Comparison of ENCODE assay signal across 20 mouse cellular contexts in genomic region chr19:53857962-53858361, GRCm38 (mm10). TPM values are rescaled to one million over a fixed set of nuclear protein-coding genes. Genes with fewer than 3 reads are reported as not detected.
DNase-seq lines count a peak whose midpoint lies in the region; ATAC-seq and TF ChIP-seq lines count a peak whose summit lies in the region.
"Had no signal": no experiment of that assay in that cellular context is flagged by ENCODE, and none has a peak within 500 bp of the region (broad histone marks: within the 10 kb centered on the region; RNA-seq: fewer than 3 reads in every experiment).

No protein-coding gene starts in this region.

- H3K9me3 ChIP-seq in hindbrain, embryonic 12.5 days (replicated peaks) = no peaks in the 10 kb centered on the region
- H3K9me3 ChIP-seq in hindbrain, postnatal 0 days (ENCODE audit: low read length) = no peaks in the 10 kb centered on the region
- no peaks in the 10 kb centered on the region for H3K9me3 ChIP-seq in lung, postnatal 0 days (ENCODE audit: low read length)
- no peaks in the 10 kb centered on the region for H3K9me3 ChIP-seq in embryonic facial prominence, embryonic 13.5 days
- H3K9me3 ChIP-seq: heart, embryonic 15.5 days; lung, embryonic 15.5 days; megakaryocyte, embryonic 14.5 days; neural tube, embryonic 12.5 days had no signal

- no peak for ATAC-seq in hindbrain, embryonic 12.5 days (ENCODE audit: low FRiP score)
- no peak for ATAC-seq in hindbrain, postnatal 0 days
- no peak for ATAC-seq in lung, postnatal 0 days
- ATAC-seq in embryonic facial prominence, embryonic 13.5 days (ENCODE audit: insufficient number of reproducible peaks, insufficient read depth, low FRiP score, low TSS enrichment, low read depth) = no peak
- ATAC-seq in granulocyte monocyte progenitor cell, adult 5-6 weeks (replicated peaks; ENCODE audit: poor library complexity, severe bottlenecking) = no peak
- ATAC-seq: intestine, embryonic 16.5 days had no signal

- no peak for DNase-seq in hindbrain, postnatal 0 days (ENCODE audit: low spot score)
- peak; percentile 28 for DNase-seq in lung, postnatal 0 days (ENCODE audit: low spot score)
- no peak for DNase-seq in lung, postnatal 4 days
- peak; percentile 60 for DNase-seq in retina, postnatal 1 day
- DNase-seq in urinary bladder, adult 2 months (ENCODE audit: low spot score) = no peak
- DNase-seq: adrenal gland, adult 8-10 months; cerebellum, adult 11-12 months; cerebellum, postnatal 25 days; right cerebral cortex, postnatal 14 days; thymus, postnatal 25 days had no signal

- no peak overlapping the region for H3K9ac ChIP-seq in hindbrain, embryonic 12.5 days
- no peak overlapping the region for H3K9ac ChIP-seq in hindbrain, postnatal 0 days (replicated peaks; ENCODE audit: low read length)
- no peak overlapping the region for H3K9ac ChIP-seq in lung, postnatal 0 days (replicated peaks; ENCODE audit: low read depth)
- H3K9ac ChIP-seq in embryonic facial prominence, embryonic 13.5 days = no peak overlapping the region
- H3K9ac ChIP-seq: heart, embryonic 15.5 days; lung, embryonic 15.5 days; neural tube, embryonic 12.5 days had no signal

- no peaks in the 10 kb centered on the region for H3K36me3 ChIP-seq in hindbrain, embryonic 12.5 days
- H3K36me3 ChIP-seq in hindbrain, postnatal 0 days (ENCODE audit: insufficient read depth, low read length) = no peaks in the 10 kb centered on the region
- no peaks in the 10 kb centered on the region for H3K36me3 ChIP-seq in lung, postnatal 0 days (ENCODE audit: insufficient read depth, low read length)
- no peaks in the 10 kb centered on the region for H3K36me3 ChIP-seq in embryonic facial prominence, embryonic 13.5 days
- H3K36me3 ChIP-seq: lung, embryonic 15.5 days; neural tube, embryonic 12.5 days had no signal

- peaks cover 16% of the 10 kb centered on the region for H3K4me1 ChIP-seq in hindbrain, embryonic 12.5 days
- H3K4me1 ChIP-seq in hindbrain, postnatal 0 days (ENCODE audit: insufficient read depth, low read length) = peaks cover 13% of the 10 kb centered on the region
- peaks cover 7% of the 10 kb centered on the region; the same call in 1 of the 2 replicates for H3K4me1 ChIP-seq in lung, postnatal 0 days (ENCODE audit: insufficient read depth, low read depth, low read length)
- H3K4me1 ChIP-seq in embryonic facial prominence, embryonic 13.5 days = peaks cover 54% of the 10 kb centered on the region

- peak overlapping the region; percentile 17; the same call in 1 of the 2 replicates for H3K27ac ChIP-seq in hindbrain, embryonic 12.5 days
- H3K27ac ChIP-seq in hindbrain, postnatal 0 days = no peak overlapping the region
- no peak overlapping the region for H3K27ac ChIP-seq in lung, postnatal 0 days (ENCODE audit: low read length)
- peak overlapping the region; percentile 52 for H3K27ac ChIP-seq in embryonic facial prominence, embryonic 13.5 days
- H3K27ac ChIP-seq: heart, embryonic 15.5 days; kidney, postnatal 0 days; left cerebral cortex, adult 2 months; lung, embryonic 15.5 days; neural tube, embryonic 12.5 days had no signal

- H3K4me2 ChIP-seq in hindbrain, embryonic 12.5 days (replicated peaks) = no peak overlapping the region
- no peak overlapping the region for H3K4me2 ChIP-seq in hindbrain, postnatal 0 days (ENCODE audit: low read depth, low read length)
- no peak overlapping the region for H3K4me2 ChIP-seq in lung, postnatal 0 days (replicated peaks; ENCODE audit: low read depth, low read length)
- no peak overlapping the region for H3K4me2 ChIP-seq in embryonic facial prominence, embryonic 13.5 days
- H3K4me2 ChIP-seq: heart, embryonic 15.5 days; lung, embryonic 15.5 days; neural tube, embryonic 12.5 days had no signal

- H3K4me3 ChIP-seq in hindbrain, embryonic 12.5 days = no peak overlapping the region
- H3K4me3 ChIP-seq in hindbrain, postnatal 0 days (ENCODE audit: low read length) = no peak overlapping the region
- H3K4me3 ChIP-seq in lung, postnatal 0 days (ENCODE audit: low read depth, low read length) = no peak overlapping the region
- H3K4me3 ChIP-seq in embryonic facial prominence, embryonic 13.5 days = no peak overlapping the region
- H3K4me3 ChIP-seq: heart, embryonic 15.5 days; left cerebral cortex, adult 2 months; lung, embryonic 15.5 days; megakaryocyte, embryonic 14.5 days; neural tube, embryonic 12.5 days had no signal

- no peaks in the 10 kb centered on the region; the same call in 1 of the 2 replicates for H3K27me3 ChIP-seq in hindbrain, embryonic 12.5 days
- H3K27me3 ChIP-seq in hindbrain, postnatal 0 days (ENCODE audit: insufficient read depth, low read length) = no peaks in the 10 kb centered on the region
- H3K27me3 ChIP-seq in lung, postnatal 0 days (replicated peaks; ENCODE audit: insufficient read depth, low read length) = no peaks in the 10 kb centered on the region
- no peaks in the 10 kb centered on the region for H3K27me3 ChIP-seq in embryonic facial prominence, embryonic 13.5 days
- H3K27me3 ChIP-seq: heart, embryonic 15.5 days; lung, embryonic 15.5 days; megakaryocyte, embryonic 14.5 days had no signal

- no peak for TF ChIP-seq CTCF in hindbrain, postnatal 0 days (IDR thresholded peaks at IDR 0.05; ENCODE audit: low read depth)
- no peak for TF ChIP-seq CTCF in lung, postnatal 0 days (IDR thresholded peaks at IDR 0.05)

- 79% methylated on average over 6 of the region's 6 CpGs for WGBS in hindbrain, embryonic 12.5 days
- WGBS in hindbrain, postnatal 0 days = 58% methylated on average over 6 of the region's 6 CpGs
- 61% methylated on average over 6 of the region's 6 CpGs for WGBS in lung, postnatal 0 days
- 53% methylated on average over 6 of the region's 6 CpGs for WGBS in embryonic facial prominence, embryonic 13.5 days

- TF ChIP-seq EP300 in lung, postnatal 0 days (IDR thresholded peaks at IDR 0.05) = no peak

RNA-seq across cellular contexts. Expression of gene Pdcd4, which starts 34.1 kb away (rescaled TPM):
- 103 and 113 TPM in 2 replicates for polyA plus RNA-seq in hindbrain, embryonic 12.5 days (2016; fragmentation: Nextera tagmentation; extraction: Ambion mirVana)
- 10.0 and 13.1 TPM in 2 replicates for total RNA-seq in hindbrain, postnatal 0 days (2014; rRNA removed)
- polyA plus RNA-seq in hindbrain, postnatal 0 days (2015; fragmentation: Nextera tagmentation; extraction: Ambion mirVana) = 83.9 and 90.8 TPM in 2 replicates
- polyA plus RNA-seq in lung, postnatal 0 days (2015; fragmentation: Nextera tagmentation; extraction: Ambion mirVana) = 64.6 and 68.9 TPM in 2 replicates
- 130 and 135 TPM in 2 replicates for polyA plus RNA-seq in embryonic facial prominence, embryonic 13.5 days (2015; fragmentation: Nextera tagmentation; extraction: Ambion mirVana)
- 81.3 and 100 TPM in 2 replicates for polyA plus RNA-seq in urinary bladder, adult 2 months (2012; rRNA removed)
- 267 and 284 TPM in 2 replicates for total RNA-seq in granulocyte monocyte progenitor cell, adult 5-6 weeks (2014; fragmentation: Nextera tagmentation)
- total RNA-seq in granulocyte monocyte progenitor cell, adult 5-6 weeks (2017) = 437 and 499 TPM in 2 replicates

Comparison
In these comparisons a context has a peak if more than half of its experiments do, and no peak if none do; other contexts are left out.
1. H3K27ac ChIP-seq: peak in hindbrain, embryonic 12.5 days (single experiment) and embryonic facial prominence, embryonic 13.5 days (single experiment); none in hindbrain, postnatal 0 days (single experiment) and lung, postnatal 0 days (single experiment).
2. DNase-seq: peak in lung, postnatal 0 days (single experiment) and retina, postnatal 1 day (single experiment); none in hindbrain, postnatal 0 days (single experiment), lung, postnatal 4 days (0 of 2) and urinary bladder, adult 2 months (single experiment).